Mouse (Mus musculus): Measurements from ENCODE around the gene Asns.

DNA sequence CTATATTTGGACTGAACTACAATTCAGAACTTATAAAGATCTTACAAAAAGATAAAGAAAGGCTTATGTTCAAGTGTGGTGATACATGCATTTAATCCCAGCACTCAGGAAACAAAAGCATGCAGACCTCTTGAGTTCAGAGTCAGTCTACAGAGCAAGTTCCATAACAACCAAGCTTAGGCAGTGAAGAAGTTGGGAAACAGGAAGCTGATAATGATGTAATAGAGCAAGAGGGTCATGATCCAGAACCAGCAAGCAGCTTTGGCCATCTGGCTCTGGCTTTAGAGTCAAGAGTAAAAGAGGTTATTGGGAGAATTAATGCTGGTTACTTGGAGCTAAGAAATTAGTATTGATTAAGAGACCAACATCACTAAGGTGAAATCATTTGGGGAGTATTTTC, 44.6 kb downstream of the Asns start:
- TF ChIP-seq GATA1 (IDR thresholded peaks at IDR 0.05; ENCODE audit: low read length) (no peak), TAL1 (IDR thresholded peaks at IDR 0.05; ENCODE audit: low read length) (no peak)

Data from erythroblast, embryonic 14.5 days (primary cell).